Mouse (Mus musculus): ENCODE results near the gene Lsm14b.
A peak's percentile ranks its signal among the peaks of the same experiment; 100 is the strongest.

Lsm14b gene

DNA sequence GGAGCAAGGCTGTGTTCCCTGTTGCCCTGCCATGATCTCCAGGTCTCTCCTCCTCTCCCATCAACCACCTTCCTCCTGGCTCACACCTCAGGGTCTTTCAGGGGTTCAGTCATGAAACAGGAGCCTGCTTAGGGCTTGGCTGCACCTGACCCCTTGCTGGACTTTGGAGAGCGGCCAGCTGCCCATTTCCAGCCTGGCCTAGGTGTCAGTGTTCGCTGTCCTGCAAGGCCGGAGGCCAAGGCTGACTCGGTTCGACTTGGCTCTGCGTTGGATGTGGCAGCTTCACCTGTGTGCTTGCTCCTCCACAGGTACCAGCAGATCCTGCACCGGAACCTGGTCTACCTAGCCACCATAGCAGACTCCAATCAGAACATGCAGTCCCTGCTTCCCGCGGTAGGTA lies 28.2 kb downstream of the Lsm14b start:
- DNase-seq (ENCODE audit: low read depth, low spot score) = no peak

DNA sequence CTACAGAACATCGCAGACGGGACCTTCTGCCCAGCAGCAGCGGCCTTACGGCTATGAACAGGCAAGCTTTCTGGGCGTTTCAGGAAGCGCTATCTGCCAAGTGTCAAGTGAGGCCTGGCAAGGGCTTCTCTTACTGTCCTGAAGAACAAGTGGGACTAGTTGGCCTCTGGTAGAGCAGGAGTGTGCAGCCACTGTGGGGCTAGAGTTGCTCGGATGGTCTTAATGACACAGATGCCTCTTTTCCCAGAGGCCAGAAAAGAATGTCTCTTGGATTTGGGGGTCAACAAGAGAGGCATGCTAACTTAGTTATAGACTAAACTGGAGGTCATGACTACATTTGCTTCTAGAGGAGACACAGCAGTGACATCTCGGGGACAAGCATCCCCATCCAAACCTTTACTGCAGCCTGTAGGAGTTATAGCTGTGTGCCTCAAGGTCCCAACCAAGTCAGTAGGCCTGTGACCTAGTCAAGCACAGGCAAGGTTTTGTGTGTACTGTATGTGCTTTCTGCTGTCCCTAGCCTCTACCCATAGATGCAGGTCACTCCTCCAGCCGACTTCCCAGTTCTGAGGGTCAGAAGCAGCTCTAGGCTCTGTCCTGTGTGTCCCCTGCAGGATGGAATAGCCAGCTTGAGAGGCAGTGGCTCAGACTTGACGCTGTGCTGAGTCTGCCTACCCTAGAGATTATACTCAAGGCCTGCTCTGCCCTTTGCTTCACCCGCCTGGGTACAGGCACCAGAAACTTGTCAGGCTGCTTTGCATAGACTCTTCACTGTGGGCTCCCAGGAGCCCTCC lies 38.7 kb downstream of the Lsm14b start:
- no peak for DNase-seq (ENCODE audit: low read depth, low spot score)

DNA sequence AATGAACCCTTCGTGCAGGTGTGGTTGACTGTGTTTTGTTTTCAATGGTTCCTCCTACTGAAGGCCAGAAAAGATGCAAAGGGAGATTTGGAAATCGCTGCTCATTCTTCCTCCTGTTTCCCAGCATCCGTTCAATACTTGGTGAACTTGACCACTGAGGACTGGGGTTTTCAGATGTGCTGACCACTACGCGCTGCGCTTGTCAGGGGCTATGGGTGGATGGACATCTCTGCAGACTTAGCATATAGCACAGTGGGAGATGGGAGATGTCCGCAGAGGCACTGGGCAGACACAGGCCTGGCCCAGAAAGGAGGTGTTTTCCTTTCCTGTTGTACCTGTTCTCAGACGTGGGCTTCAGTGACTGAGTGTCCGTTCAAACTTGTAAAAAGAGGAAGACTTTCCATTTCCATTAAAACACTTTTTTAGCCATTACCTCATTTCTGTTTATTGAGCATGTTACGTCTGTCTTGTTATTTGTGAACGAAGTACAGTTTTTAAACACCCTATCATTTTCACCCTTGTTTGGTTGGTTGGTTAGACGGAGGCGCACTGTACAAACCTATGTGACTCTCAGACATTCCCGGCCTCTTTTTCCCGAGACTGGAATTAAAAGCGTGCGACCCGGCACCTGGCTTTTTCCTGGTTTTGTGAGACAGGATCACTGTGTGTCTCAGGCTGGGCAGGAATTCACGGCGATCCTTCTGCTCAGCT lies 45.1 kb downstream of the Lsm14b start:
- no peak for DNase-seq (ENCODE audit: low read depth, low spot score)

DNA sequence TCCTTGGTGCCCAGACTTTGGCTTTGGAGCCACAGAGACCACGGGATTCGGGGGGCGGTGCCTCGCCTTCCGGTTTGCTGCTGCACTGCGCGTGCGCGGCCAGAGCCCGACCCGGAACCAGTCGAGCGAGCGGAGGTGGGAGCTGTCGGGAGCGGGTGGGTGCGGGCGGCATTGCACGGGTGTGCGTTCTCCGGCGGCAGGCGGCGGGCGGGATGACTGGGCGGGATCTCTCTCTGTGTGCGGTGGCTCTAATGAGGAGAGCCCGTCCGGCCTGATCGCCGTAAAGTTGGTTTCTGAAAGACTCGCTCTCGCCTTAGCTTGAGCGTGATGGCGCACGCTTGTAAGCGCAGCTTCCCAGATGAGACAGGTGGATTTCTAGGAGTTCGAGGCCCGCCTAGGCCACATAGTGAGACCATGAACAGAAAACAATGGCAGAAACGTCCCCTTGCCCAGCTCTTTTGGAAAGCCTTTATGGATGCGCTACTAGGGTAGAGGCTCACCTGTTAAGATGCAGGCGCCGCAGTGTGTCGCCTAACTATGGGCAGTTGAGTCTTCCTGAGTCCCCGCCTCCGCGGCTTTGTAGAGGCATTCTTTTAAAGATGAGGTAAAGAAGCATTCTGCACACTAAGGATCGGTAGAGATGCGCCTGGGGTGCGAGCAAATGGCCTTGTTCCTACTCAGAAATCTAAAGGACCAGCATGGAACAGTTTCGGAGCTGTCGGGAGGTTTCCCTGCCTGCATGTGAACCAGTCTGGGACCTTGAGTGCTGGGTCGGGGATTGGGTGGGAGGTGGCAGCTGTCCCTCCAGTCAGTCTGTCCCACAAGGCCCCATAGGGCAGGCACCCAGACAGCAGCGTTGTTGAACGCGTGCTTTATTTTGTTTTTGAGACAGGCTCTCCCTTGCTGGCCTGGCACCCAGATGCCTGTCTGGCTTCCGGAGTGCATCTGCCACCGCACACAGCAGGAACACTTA lies 46.0 kb downstream of the Lsm14b start, which contains the start of gene Mtg2:
Mtg2 (plus strand) TSS at position 108 of the 973 bp plus-strand sequence.
- peak; percentile 90 for DNase-seq (ENCODE audit: low read depth, low spot score)

DNA sequence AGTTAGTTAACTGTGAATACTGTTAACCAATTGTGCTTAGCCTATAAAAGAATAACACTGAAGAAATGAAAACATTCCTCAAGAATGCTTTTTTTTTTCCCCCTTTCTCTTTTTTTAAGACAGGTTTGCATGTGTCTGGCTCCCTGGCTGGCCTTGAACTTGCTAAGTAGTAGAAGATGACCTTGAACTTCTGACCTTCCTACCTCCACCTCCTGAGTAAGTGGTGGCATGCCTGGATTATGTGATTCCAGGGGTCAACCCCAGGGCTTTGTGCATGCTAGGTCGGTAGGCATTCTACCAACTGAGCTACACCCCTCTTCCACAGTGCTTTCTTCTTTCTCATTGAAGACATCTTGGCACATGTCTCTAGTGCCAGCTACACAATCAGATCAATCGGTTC lies 46.9 kb downstream of the Lsm14b start:
- no peak for DNase-seq (ENCODE audit: low read depth, low spot score)

DNA sequence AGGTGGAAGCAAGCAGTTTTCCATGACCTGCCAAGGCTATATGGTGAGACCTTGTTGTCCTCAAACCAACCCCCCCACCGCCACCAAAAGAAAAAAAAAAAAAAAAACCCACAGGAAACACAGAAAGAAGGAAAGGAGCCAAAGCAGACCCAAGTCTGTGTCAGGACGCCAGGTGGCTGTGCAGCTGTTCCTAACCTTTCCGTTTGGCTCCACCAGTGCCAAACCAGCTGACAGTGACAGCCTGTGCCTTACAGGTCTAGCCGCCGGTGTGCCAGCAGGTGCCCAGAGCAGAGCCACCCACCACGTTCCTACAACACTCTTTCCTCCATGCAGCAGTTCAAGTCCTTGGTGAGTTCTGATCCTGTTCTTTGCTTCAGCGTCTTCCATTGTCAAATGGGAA lies 48.1 kb downstream of the Lsm14b start:
- no peak for DNase-seq (ENCODE audit: low read depth, low spot score)

DNA sequence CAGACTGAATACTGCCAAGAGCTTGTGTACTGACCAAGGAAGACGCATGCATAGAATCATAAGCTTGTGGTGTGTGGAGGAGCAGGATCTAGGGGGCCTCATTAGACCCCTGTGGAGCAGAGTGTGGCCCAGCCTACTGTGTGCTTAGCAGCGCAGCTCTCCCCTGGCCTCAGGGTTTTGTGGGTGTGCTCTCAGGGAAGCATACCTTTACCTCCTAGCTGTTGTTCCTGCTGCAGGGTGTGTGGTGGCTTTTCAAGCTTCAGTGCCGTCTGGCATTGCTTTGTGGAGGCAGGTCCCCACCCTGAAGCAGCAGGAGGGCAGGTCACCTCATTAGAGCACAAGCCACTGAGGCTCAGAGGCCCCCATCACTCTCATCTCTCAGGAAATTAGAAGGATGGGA lies 52.8 kb downstream of the Lsm14b start:
- no peak for DNase-seq (ENCODE audit: low read depth, low spot score)

DNA sequence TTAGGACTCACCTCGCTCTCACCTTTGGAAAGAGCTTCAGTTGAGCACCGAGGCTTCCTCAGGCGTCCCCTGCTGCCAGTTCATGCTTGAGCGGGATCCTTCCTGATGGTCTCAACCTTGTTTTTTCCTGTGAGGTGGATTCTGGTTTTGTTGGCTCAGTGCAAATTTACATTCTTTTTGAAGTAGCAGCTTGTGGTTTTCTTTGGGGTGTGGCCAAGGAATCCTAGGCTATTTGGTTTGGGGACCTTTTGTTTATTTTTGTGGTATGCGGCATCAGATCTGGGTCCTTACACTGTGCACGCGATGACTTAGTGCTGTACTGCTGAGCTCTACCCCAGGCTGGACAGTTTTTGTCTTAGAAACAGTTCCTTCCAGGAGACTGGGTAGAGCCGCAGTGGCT lies 55.9 kb downstream of the Lsm14b start:
- no peak for DNase-seq (ENCODE audit: low read depth, low spot score)

DNA sequence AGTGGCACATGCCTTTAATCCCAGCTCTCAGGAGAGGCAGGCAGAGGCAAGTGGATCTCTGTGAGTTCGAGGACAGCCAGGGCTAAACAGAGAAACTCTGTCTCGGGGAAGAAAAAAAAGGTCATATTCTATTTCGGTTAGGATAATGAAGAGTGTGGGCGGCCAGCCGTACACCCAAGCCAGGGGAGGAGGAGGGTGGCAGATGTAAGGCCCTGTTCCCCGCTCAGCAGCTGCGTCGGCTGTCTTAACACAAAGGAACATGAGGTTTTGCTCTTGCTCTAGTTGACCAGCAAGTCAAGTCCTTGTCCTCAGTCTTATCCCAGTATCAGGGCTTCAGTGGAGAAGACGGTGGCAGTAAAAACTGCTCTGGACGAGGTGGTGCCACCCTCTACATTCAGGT lies 58.3 kb downstream of the Lsm14b start:
- no peak for DNase-seq (ENCODE audit: low read depth, low spot score)

DNA sequence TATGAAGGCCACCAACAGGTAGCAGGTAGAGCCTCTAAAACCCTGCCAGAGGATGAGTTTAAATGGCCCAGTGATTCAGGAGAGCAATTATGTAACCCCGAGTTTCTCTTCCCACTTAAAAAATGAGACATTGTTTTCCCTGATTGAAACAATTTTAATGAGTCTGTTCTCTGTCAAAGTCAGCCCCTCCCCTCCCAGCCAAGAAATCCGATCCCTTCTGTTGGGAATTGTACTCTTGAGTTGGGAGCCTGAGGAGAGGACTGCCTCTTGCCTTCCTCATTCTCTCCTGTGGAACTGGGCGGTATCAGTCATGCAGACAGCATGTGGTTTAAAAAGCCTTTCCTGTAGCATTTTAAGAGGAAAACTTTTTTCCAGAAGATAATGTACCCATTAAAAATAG lies 59.8 kb downstream of the Lsm14b start:
- DNase-seq (ENCODE audit: low read depth, low spot score) = no peak

All from A20 (cell line).